Mouse (Mus musculus): ENCODE results near the gene Klhl23. TPM values are rescaled to one million over a fixed set of nuclear protein-coding genes. Genes with fewer than 3 reads are reported as not detected.

The Klhl23 gene
- polyA plus RNA-seq, 1 experiment, result 1.0 TPM

DNA sequence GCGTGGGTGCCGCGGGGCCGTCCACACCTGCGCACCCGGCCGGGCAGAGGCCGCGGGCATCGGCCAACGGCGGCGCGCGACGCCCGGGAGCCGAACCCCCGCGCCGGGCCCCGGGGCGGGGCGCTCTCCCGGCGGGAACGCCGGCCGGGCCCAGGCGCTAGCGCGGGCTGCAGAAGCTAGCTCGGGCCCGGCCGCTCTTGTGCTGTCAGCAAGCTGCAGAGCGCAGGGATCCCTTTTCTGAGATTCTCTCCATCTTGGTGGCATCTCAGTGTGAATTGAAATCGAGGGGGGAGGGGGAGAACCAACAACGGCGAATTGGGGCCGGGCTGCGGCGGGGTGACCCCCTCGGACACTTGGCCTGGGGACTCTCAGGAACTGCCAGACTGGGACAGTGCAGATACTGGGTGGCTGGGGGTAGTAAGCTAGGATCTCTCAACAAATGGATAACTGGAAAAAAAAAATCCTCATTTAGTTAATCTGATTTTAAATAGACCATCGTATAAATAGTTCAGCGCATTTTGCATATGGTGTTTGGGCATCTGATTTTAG, 1.5 kb downstream of the Klhl23 start:
- no peaks in the 10 kb centered on the region for H3K36me3 ChIP-seq (ENCODE audit: control insufficient read depth, insufficient read depth)
- peaks cover 7% of the 10 kb centered on the region for H3K27me3 ChIP-seq (ENCODE audit: control insufficient read depth, insufficient read depth, insufficient read length)
- H3K4me3 ChIP-seq (ENCODE audit: insufficient read depth, poor library complexity, severe bottlenecking), result peak overlapping the region; percentile 18
- TF ChIP-seq MYOG (IDR thresholded peaks at IDR 0.05; ENCODE audit: control insufficient read depth, extremely low read depth, insufficient read length) (no peak), CEBPB (IDR thresholded peaks at IDR 0.05; ENCODE audit: low read depth) (no peak), FOSL1 (IDR thresholded peaks at IDR 0.05; ENCODE audit: insufficient read depth, low read length, poor library complexity, severe bottlenecking) (no peak), MAX (IDR thresholded peaks at IDR 0.05) (no peak), MYOD1 (IDR thresholded peaks at IDR 0.05; ENCODE audit: control insufficient read depth, insufficient read length, low read depth) (no peak), CTCF (IDR thresholded peaks at IDR 0.05; ENCODE audit: control insufficient read depth, insufficient read depth, insufficient read length) (no peak), USF1 (IDR thresholded peaks at IDR 0.05; ENCODE audit: low read depth) (no peak)
- H3K79me3 ChIP-seq (ENCODE audit: low read depth), result no peaks in the 10 kb centered on the region
- no peaks in the 10 kb centered on the region for H3K79me2 ChIP-seq (ENCODE audit: control insufficient read depth, insufficient read depth)
- H3ac ChIP-seq (ENCODE audit: control insufficient read depth, insufficient read length, low read depth), result peak overlapping the region; percentile 96

DNA sequence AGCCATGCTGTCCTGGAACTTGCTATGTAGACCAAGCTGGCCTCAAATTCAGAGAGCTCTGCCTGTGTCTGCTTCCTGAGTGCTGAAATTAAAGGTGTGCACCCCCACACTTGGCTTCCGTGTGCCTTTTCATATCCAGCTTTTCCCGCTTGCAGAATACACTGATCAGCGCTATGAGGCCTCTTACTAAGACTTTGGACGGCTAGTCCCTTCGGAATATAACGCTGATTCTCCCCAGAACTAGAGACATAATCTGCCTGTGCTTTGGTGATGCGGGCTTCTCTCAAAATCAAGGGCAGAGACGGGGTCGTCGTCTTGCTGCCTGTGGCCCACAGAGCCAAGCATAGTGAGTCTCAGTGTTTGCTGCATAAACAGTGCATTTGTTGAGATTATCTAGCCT, 4.2 kb downstream of the Klhl23 start:
- no peak for TF ChIP-seq CEBPB (IDR thresholded peaks at IDR 0.05; ENCODE audit: low read depth)
- no peak for TF ChIP-seq MYOG (IDR thresholded peaks at IDR 0.05; ENCODE audit: control insufficient read depth, extremely low read depth, insufficient read length)
- TF ChIP-seq FOSL1 (IDR thresholded peaks at IDR 0.05; ENCODE audit: insufficient read depth, low read length, poor library complexity, severe bottlenecking), result no peak
- no peak for TF ChIP-seq MAX (IDR thresholded peaks at IDR 0.05)
- no peak for TF ChIP-seq USF1 (IDR thresholded peaks at IDR 0.05; ENCODE audit: low read depth)
- TF ChIP-seq MYOD1 (IDR thresholded peaks at IDR 0.05; ENCODE audit: control insufficient read depth, insufficient read length, low read depth), result no peak
- no peak for TF ChIP-seq CTCF (IDR thresholded peaks at IDR 0.05; ENCODE audit: control insufficient read depth, insufficient read depth, insufficient read length)
- H3K27me3 ChIP-seq (ENCODE audit: control insufficient read depth, insufficient read depth, insufficient read length), result peaks cover 4% of the 10 kb centered on the region

DNA sequence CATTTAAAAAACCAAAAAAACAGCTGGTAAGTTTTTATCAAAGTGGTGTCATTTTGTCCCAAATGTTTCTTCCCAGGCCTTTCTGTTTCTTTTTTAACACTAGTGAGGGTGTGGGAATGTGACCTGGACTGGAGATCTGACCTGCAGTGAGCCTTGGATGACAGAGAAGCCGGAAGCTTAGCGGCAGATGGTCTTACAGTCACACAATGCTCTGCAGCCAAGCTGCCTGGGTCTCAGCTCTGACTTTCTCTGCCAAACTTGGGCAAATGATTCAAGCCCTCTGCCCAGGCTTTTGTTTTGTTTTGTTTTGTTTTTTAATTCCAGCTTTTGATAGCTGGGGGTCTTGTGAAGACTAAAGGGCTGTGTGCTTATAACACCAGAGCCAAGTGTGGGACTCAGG, 4.6 kb downstream of the Klhl23 start:
- Histone ChIP-seq H3K79me3 (ENCODE audit: low read depth) (no peaks in the 10 kb centered on the region), H3K36me3 (ENCODE audit: control insufficient read depth, insufficient read depth) (no peaks in the 10 kb centered on the region), H3K4me3 (ENCODE audit: insufficient read depth, poor library complexity, severe bottlenecking) (no peak overlapping the region), H3K79me2 (ENCODE audit: control insufficient read depth, insufficient read depth) (no peaks in the 10 kb centered on the region), H3ac (ENCODE audit: control insufficient read depth, insufficient read length, low read depth) (no peak overlapping the region), H3K27me3 (ENCODE audit: control insufficient read depth, insufficient read depth, insufficient read length) (peaks cover 4% of the 10 kb centered on the region)
- TF ChIP-seq USF1 (IDR thresholded peaks at IDR 0.05; ENCODE audit: low read depth), result no peak
- no peak for TF ChIP-seq CTCF (IDR thresholded peaks at IDR 0.05; ENCODE audit: control insufficient read depth, insufficient read depth, insufficient read length)
- no peak for TF ChIP-seq MAX (IDR thresholded peaks at IDR 0.05)
- no peak for TF ChIP-seq CEBPB (IDR thresholded peaks at IDR 0.05; ENCODE audit: low read depth)
- no peak for TF ChIP-seq MYOG (IDR thresholded peaks at IDR 0.05; ENCODE audit: control insufficient read depth, extremely low read depth, insufficient read length)
- no peak for TF ChIP-seq MYOD1 (IDR thresholded peaks at IDR 0.05; ENCODE audit: control insufficient read depth, insufficient read length, low read depth)
- no peak for TF ChIP-seq FOSL1 (IDR thresholded peaks at IDR 0.05; ENCODE audit: insufficient read depth, low read length, poor library complexity, severe bottlenecking)

More for the DNA sequence above, 4.2 kb downstream of the Klhl23 start:
- H3K79me3 ChIP-seq (ENCODE audit: low read depth), result no peaks in the 10 kb centered on the region
- H3K36me3 ChIP-seq (ENCODE audit: control insufficient read depth, insufficient read depth), result no peaks in the 10 kb centered on the region
- no peak overlapping the region for H3ac ChIP-seq (ENCODE audit: control insufficient read depth, insufficient read length, low read depth)
- no peaks in the 10 kb centered on the region for H3K79me2 ChIP-seq (ENCODE audit: control insufficient read depth, insufficient read depth)
- no peak overlapping the region for H3K4me3 ChIP-seq (ENCODE audit: insufficient read depth, poor library complexity, severe bottlenecking)

DNA sequence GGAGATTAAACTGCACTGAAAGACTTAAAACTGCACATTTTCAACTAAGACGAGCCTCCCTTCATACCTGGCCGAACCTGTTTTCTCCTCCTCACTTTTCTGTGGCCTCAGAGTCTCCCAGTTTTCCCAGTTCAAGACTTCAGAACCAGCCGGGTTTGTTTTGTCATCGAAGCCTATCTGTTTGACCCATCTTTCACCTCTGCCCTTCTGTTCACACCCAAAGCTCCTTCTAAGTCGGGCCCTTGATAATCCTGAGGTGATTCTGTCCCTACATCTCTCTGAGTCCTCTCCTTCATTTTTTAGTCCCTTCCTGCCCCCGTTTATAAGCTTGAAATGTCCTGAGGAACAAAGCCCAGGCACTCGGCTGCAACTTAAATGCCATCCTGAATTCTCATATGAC, 6.3 kb downstream of the Klhl23 start:
- no peak overlapping the region for H3ac ChIP-seq (ENCODE audit: control insufficient read depth, insufficient read length, low read depth)
- no peak for TF ChIP-seq MYOD1 (IDR thresholded peaks at IDR 0.05; ENCODE audit: control insufficient read depth, insufficient read length, low read depth)
- no peak for TF ChIP-seq USF1 (IDR thresholded peaks at IDR 0.05; ENCODE audit: low read depth)
- no peak for TF ChIP-seq FOSL1 (IDR thresholded peaks at IDR 0.05; ENCODE audit: insufficient read depth, low read length, poor library complexity, severe bottlenecking)
- no peak for TF ChIP-seq CTCF (IDR thresholded peaks at IDR 0.05; ENCODE audit: control insufficient read depth, insufficient read depth, insufficient read length)
- no peak for TF ChIP-seq CEBPB (IDR thresholded peaks at IDR 0.05; ENCODE audit: low read depth)
- TF ChIP-seq MAX (IDR thresholded peaks at IDR 0.05), result no peak
- TF ChIP-seq MYOG (IDR thresholded peaks at IDR 0.05; ENCODE audit: control insufficient read depth, extremely low read depth, insufficient read length), result no peak
- H3K4me3 ChIP-seq (ENCODE audit: insufficient read depth, poor library complexity, severe bottlenecking), result no peak overlapping the region
- no peaks in the 10 kb centered on the region for H3K27me3 ChIP-seq (ENCODE audit: control insufficient read depth, insufficient read depth, insufficient read length)
- H3K79me3 ChIP-seq (ENCODE audit: low read depth), result no peaks in the 10 kb centered on the region
- H3K36me3 ChIP-seq (ENCODE audit: control insufficient read depth, insufficient read depth), result no peaks in the 10 kb centered on the region
- H3K79me2 ChIP-seq (ENCODE audit: control insufficient read depth, insufficient read depth), result no peaks in the 10 kb centered on the region

DNA sequence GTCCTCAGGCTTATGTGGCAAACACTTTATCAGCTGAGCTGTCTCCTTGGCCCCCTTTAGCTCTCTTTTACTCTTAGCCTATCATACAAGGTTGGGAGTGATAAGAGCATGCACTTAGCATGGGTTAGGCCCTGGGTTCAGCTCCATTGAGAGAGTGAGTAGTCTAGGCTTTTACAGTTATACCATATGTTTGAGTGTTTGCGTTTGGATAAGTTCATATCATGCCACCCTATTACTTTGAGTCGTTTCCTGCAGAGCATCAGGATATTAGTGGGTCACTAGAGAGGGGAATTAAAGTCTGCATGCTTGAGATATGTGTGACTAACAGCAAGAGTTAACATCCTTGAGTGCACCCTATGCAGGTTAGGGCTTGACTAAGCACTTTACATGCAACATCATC, 7.9 kb downstream of the Klhl23 start:
- TF ChIP-seq CEBPB (IDR thresholded peaks at IDR 0.05; ENCODE audit: low read depth) (no peak), FOSL1 (IDR thresholded peaks at IDR 0.05; ENCODE audit: insufficient read depth, low read length, poor library complexity, severe bottlenecking) (no peak), MYOD1 (IDR thresholded peaks at IDR 0.05; ENCODE audit: control insufficient read depth, insufficient read length, low read depth) (no peak), MYOG (IDR thresholded peaks at IDR 0.05; ENCODE audit: control insufficient read depth, extremely low read depth, insufficient read length) (no peak), MAX (IDR thresholded peaks at IDR 0.05) (no peak), CTCF (IDR thresholded peaks at IDR 0.05; ENCODE audit: control insufficient read depth, insufficient read depth, insufficient read length) (no peak), USF1 (IDR thresholded peaks at IDR 0.05; ENCODE audit: low read depth) (no peak)
- H3K36me3 ChIP-seq (ENCODE audit: control insufficient read depth, insufficient read depth), result no peaks in the 10 kb centered on the region
- H3K79me3 ChIP-seq (ENCODE audit: low read depth), result no peaks in the 10 kb centered on the region
- H3K4me3 ChIP-seq (ENCODE audit: insufficient read depth, poor library complexity, severe bottlenecking), result no peak overlapping the region
- no peaks in the 10 kb centered on the region for H3K27me3 ChIP-seq (ENCODE audit: control insufficient read depth, insufficient read depth, insufficient read length)
- H3K79me2 ChIP-seq (ENCODE audit: control insufficient read depth, insufficient read depth), result no peaks in the 10 kb centered on the region
- H3ac ChIP-seq (ENCODE audit: control insufficient read depth, insufficient read length, low read depth), result no peak overlapping the region

Data from C2C12 (cell line).